Mouse (Mus musculus) heart, adult 2 months (tissue): ENCODE results near the gene Galntl6. TPM values are rescaled to one million over a fixed set of nuclear protein-coding genes. Genes with fewer than 3 reads are reported as not detected.

Experiments used
- DNase-seq, 2 experiments: peaks; one replicate each; pipeline ENCODE4 v3.0.0; 2021
- H3K27ac ChIP-seq: fragments of 200-600 bp; 2 replicates; pipeline ENCODE4 v1.8.1; 2022
- H3K27me3 ChIP-seq: fragments of 200-500 bp; 2 replicates; pipeline ENCODE4 v1.6.1; 2012; ENCODE audit warnings: mild to moderate bottlenecking, low read length, inconsistent platforms, mixed read lengths; ENCODE audit not compliant: control insufficient read depth, insufficient read depth
- H3K36me3 ChIP-seq: fragments of 200-500 bp; 2 replicates; pipeline ENCODE4 v1.6.1; 2012; ENCODE audit warnings: low read length, inconsistent platforms; ENCODE audit not compliant: control insufficient read depth, insufficient read depth
- H3K4me1 ChIP-seq: fragments of 200-500 bp; 2 replicates; pipeline ENCODE4 v1.6.1; 2011; ENCODE audit warnings: low read length; ENCODE audit not compliant: control insufficient read depth, insufficient read depth
- H3K4me3 ChIP-seq: fragments of 200-600 bp; 2 replicates; pipeline ENCODE4 v1.8.1; 2022
- H3K79me2 ChIP-seq: fragments of 200-500 bp; replicated peaks from 2 replicates; pipeline ENCODE4 v1.6.1; 2012; ENCODE audit warnings: mild to moderate bottlenecking, inconsistent platforms, low read length, moderate library complexity, mixed read lengths; ENCODE audit not compliant: control insufficient read depth, insufficient read depth
- H3K9ac ChIP-seq: fragments of 200-500 bp; 2 replicates; pipeline ENCODE4 v1.6.1; 2012; ENCODE audit warnings: low read depth, mild to moderate bottlenecking, control low read depth, inconsistent platforms, low read length, mixed read lengths
- CTCF ChIP-seq: fragments of 200-600 bp; IDR thresholded peaks from 2 replicates; pipeline ENCODE4 v1.8.1; 2022; ENCODE audit warnings: antibody characterized with exemption, mild to moderate bottlenecking, moderate library complexity
- EP300 ChIP-seq: fragments of 200-500 bp; IDR thresholded peaks from 2 replicates; pipeline ENCODE4 v1.6.1; 2011; ENCODE audit warnings: low read depth, low read length, control low read depth; ENCODE audit not compliant: insufficient read depth
- POLR2A ChIP-seq: fragments of 200-500 bp; IDR thresholded peaks from 2 replicates; pipeline ENCODE4 v1.6.1; 2011; ENCODE audit warnings: mild to moderate bottlenecking, low read depth, low read length, control low read depth; ENCODE audit not compliant: insufficient read depth
- WGBS: fragments of 180-500 bp; shearing (Covaris S2); methylation state at CpG from one replicate; pipeline ENCODE4 v1.1.7; 2018; 5-methylcytosine and 5-hydroxymethylcytosine counted together
- intact Hi-C: fragments of 180-260 bp; cut with DNase I; formaldehyde crosslinking; loops from one replicate; pipeline ENCODE4 v1.15.1; 2025
- polyA plus RNA-seq: library from polyadenylated mRNA; depleted of rRNA; stranded (reverse); fragments of >200 nt; gene quantifications from 2 replicates; pipeline ENCODE4 v1.2.3, GENCODE M21; 2012
- total RNA-seq, 2 experiments: library from RNA; stranded (reverse); gene quantifications; 2 replicates each; pipeline ENCODE4 v1.2.3; 2021

Gene Galntl6
- total and polyA plus RNA-seq, 3 experiments = not detected

- 17% methylated on average over 1 of the region's 1 CpGs for WGBS
- peak in 1 of 2 experiments; percentile 15 for DNase-seq
- intact Hi-C loops = loop anchor here (10.0 kb wide), 1 partner anchor 298 kb away; no protein-coding TSS in a partner anchor
- no peak overlapping the region for H3K27ac ChIP-seq
- H3K79me2 ChIP-seq = no peaks in the 10 kb centered on the region
- H3K36me3 ChIP-seq = no peaks in the 10 kb centered on the region
- no peak overlapping the region for H3K9ac ChIP-seq
- TF ChIP-seq CTCF (peak; percentile 72), EP300 (no peak)
- no peaks in the 10 kb centered on the region for H3K27me3 ChIP-seq
- H3K4me3 ChIP-seq = no peak overlapping the region
- H3K4me1 ChIP-seq = no peaks in the 10 kb centered on the region
These were observed 765.5 kb downstream of the Galntl6 start for GRCm38 (mm10) chr8:58146961-58147360.

GRCm38 (mm10) chr8:58086733-58087132 lies 825.7 kb downstream of the Galntl6 start:
- Histone ChIP-seq H3K27ac (no peak overlapping the region), H3K36me3 (no peaks in the 10 kb centered on the region), H3K4me1 (no peaks in the 10 kb centered on the region), H3K4me3 (no peak overlapping the region), H3K27me3 (no peaks in the 10 kb centered on the region), H3K9ac (no peak overlapping the region), H3K79me2 (no peaks in the 10 kb centered on the region)
- WGBS = 68% methylated on average over 4 of the region's 4 CpGs
- intact Hi-C loops = no loop called here
- no peak for DNase-seq
- TF ChIP-seq EP300 (no peak), POLR2A (no peak), CTCF (no peak)

- no peak overlapping the region for H3K9ac ChIP-seq
- H3K36me3 ChIP-seq = no peaks in the 10 kb centered on the region
- H3K4me3 ChIP-seq = no peak overlapping the region
- WGBS = 79% methylated on average over 6 of the region's 6 CpGs
- H3K79me2 ChIP-seq = no peaks in the 10 kb centered on the region
- no peaks in the 10 kb centered on the region for H3K27me3 ChIP-seq
- H3K4me1 ChIP-seq = no peaks in the 10 kb centered on the region
- no peak for DNase-seq
- intact Hi-C loops = no loop called here
- H3K27ac ChIP-seq = no peak overlapping the region
- TF ChIP-seq CTCF (no peak), POLR2A (no peak), EP300 (no peak)
These were observed 827.5 kb downstream of the Galntl6 start for GRCm38 (mm10) chr8:58084931-58085330.

- intact Hi-C loops = no loop called here
- no peaks in the 10 kb centered on the region for H3K36me3 ChIP-seq
- H3K4me3 ChIP-seq = no peak overlapping the region
- TF ChIP-seq CTCF (no peak), POLR2A (no peak), EP300 (no peak)
- H3K27ac ChIP-seq = no peak overlapping the region
- H3K4me1 ChIP-seq = no peaks in the 10 kb centered on the region
- 67% methylated on average over 5 of the region's 5 CpGs for WGBS
- no peaks in the 10 kb centered on the region for H3K79me2 ChIP-seq
- DNase-seq = no peak
- H3K27me3 ChIP-seq = no peaks in the 10 kb centered on the region
- no peak overlapping the region for H3K9ac ChIP-seq
These were observed 830.7 kb downstream of the Galntl6 start for GRCm38 (mm10) chr8:58081715-58082114.

DNA sequence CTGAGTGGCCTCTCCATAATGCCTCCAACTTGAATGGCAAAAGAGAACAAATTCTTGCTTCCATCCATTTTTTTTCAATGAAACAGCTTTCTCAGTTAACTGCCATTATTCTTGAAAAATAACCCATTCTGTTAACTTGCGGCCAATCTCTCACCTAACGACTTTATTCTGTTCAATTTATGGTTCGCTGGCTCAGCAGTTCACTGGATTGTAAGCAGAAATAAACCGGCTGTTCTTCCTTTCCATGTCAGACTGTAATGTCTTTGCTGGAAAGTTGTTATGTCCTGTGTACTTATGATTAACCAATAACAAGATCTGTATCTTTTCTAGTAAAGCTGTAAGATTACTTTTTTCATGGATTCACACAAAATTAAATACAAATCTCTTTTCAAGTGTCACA lies 837.8 kb downstream of the Galntl6 start:
- intact Hi-C loops = no loop called here
- Histone ChIP-seq H3K9ac (no peak overlapping the region), H3K27ac (no peak overlapping the region), H3K79me2 (no peaks in the 10 kb centered on the region), H3K4me1 (no peaks in the 10 kb centered on the region), H3K36me3 (no peaks in the 10 kb centered on the region), H3K4me3 (no peak overlapping the region), H3K27me3 (no peaks in the 10 kb centered on the region)
- DNase-seq = no peak
- TF ChIP-seq POLR2A (no peak), CTCF (no peak), EP300 (no peak)
- 86% methylated on average over 4 of the region's 4 CpGs for WGBS

DNA sequence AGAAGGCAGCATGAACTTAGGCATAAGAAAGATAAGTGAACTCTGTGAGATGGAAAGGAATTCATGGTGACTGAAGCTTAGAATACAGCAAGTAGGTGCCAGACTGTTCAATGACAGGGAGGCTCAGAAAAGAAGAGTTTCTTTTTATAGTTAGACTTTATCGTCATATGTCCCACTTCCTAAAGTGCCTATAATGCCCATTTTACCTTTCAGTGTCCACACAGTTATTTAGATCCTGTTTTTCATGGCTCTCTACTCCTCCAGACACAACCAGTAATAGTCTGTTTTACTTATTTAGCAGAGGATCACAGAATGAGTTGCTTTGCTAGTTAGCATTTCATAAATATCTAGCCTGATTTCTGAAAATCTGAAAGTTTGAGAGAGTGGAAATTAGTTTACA lies 838.7 kb downstream of the Galntl6 start:
- TF ChIP-seq EP300 = no peak
- no peak for TF ChIP-seq CTCF
- no peak for TF ChIP-seq POLR2A
- no peaks in the 10 kb centered on the region for H3K36me3 ChIP-seq
- H3K4me3 ChIP-seq = no peak overlapping the region
- DNase-seq = no peak
- H3K27ac ChIP-seq = no peak overlapping the region
- WGBS = 64% methylated on average over 1 of the region's 1 CpGs
- H3K79me2 ChIP-seq = no peaks in the 10 kb centered on the region
- no peak overlapping the region for H3K9ac ChIP-seq
- intact Hi-C loops = no loop called here
- H3K27me3 ChIP-seq = no peaks in the 10 kb centered on the region
- H3K4me1 ChIP-seq = no peaks in the 10 kb centered on the region
